In the genomic region with DNA sequence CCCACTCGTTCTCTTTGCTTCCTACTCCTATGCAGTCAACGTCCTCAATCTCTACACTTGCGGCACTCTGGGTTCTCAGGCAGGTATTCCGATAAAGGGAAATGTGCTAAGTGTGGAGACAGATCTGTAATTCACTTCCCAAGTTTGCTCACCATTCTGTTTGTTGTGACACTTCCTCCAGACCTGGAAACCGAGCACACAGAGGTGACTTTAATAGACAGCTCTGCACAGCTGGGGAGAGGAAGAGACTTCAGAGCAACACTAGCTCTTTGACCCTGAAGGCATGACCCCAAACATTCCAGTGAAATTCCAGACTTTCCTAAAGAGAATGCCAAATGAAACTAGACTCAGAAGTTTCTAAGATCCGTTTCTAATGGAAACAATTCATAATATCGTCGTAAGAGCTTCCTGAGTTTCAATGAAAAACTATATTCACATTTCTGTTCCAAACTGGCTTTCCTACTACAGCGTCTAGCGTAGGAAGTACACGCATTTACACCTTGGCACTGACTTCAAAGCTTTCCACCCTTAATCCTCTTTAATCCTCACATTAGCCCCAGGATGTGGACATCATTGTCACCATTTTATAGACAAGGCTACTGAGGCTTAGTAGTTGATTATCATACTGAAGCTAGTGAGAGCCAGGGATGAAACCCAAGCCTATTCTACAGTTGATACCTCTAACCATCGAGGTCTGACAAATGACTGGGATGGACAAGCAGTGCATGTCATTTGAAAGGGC, we compare ENCODE assay signal across 8 mouse cellular contexts. TPM values are rescaled to one million over a fixed set of nuclear protein-coding genes. Genes with fewer than 3 reads are reported as not detected.
DNase-seq lines count a peak whose midpoint lies in the region; ATAC-seq and TF ChIP-seq lines count a peak whose summit lies in the region.
"Had no signal": no experiment of that assay in that cellular context is flagged by ENCODE, and none has a peak within 500 bp of the region (broad histone marks: within the 10 kb centered on the region; RNA-seq: fewer than 3 reads in every experiment).

No protein-coding gene starts in this region.

- no peaks in the 10 kb centered on the region for H3K27me3 ChIP-seq in lung, postnatal 0 days (replicated peaks; ENCODE audit: insufficient read depth, low read length)
- H3K27me3 ChIP-seq in embryonic facial prominence, embryonic 10.5 days (replicated peaks; ENCODE audit: low read depth, poor library complexity, severe bottlenecking), result no peaks in the 10 kb centered on the region
- no peaks in the 10 kb centered on the region for H3K27me3 ChIP-seq in kidney, embryonic 16.5 days (ENCODE audit: insufficient read depth, low read length)
- H3K27me3 ChIP-seq: hindbrain, embryonic 15.5 days had no signal

- no peak overlapping the region for H3K9ac ChIP-seq in lung, postnatal 0 days (replicated peaks; ENCODE audit: low read depth)
- no peak overlapping the region for H3K9ac ChIP-seq in kidney, embryonic 16.5 days (replicated peaks; ENCODE audit: low read length)
- H3K9ac ChIP-seq: hindbrain, embryonic 15.5 days had no signal

- no peaks in the 10 kb centered on the region for H3K36me3 ChIP-seq in lung, postnatal 0 days (ENCODE audit: insufficient read depth, low read length)
- no peaks in the 10 kb centered on the region for H3K36me3 ChIP-seq in embryonic facial prominence, embryonic 10.5 days (replicated peaks)
- H3K36me3 ChIP-seq in kidney, embryonic 16.5 days (ENCODE audit: insufficient read depth, low read length), result no peaks in the 10 kb centered on the region
- H3K36me3 ChIP-seq: hindbrain, embryonic 15.5 days had no signal

- H3K4me1 ChIP-seq in lung, postnatal 0 days (ENCODE audit: insufficient read depth, low read depth, low read length), result peaks cover 3% of the 10 kb centered on the region
- H3K4me1 ChIP-seq in lung, adult 2 months (ENCODE audit: control insufficient read depth, insufficient read depth, low read length), result peaks cover 14% of the 10 kb centered on the region
- H3K4me1 ChIP-seq in embryonic facial prominence, embryonic 10.5 days, result peaks cover 54% of the 10 kb centered on the region
- peaks cover 22% of the 10 kb centered on the region for H3K4me1 ChIP-seq in kidney, embryonic 16.5 days (ENCODE audit: insufficient read depth, low read length)

- H3K4me2 ChIP-seq in lung, postnatal 0 days (replicated peaks; ENCODE audit: low read depth, low read length), result no peak overlapping the region
- no peak overlapping the region for H3K4me2 ChIP-seq in kidney, embryonic 16.5 days (replicated peaks; ENCODE audit: low read depth, low read length)
- H3K4me2 ChIP-seq: hindbrain, embryonic 15.5 days had no signal

- no peak for TF ChIP-seq EP300 in lung, postnatal 0 days (IDR thresholded peaks at IDR 0.05)

- 30% methylated on average over 12 of the region's 12 CpGs for WGBS in lung, postnatal 0 days
- WGBS in lung, adult 2 months, result 29% methylated on average over 12 of the region's 12 CpGs
- 31% methylated on average over 12 of the region's 12 CpGs for WGBS in embryonic facial prominence, embryonic 10.5 days
- WGBS in kidney, embryonic 16.5 days, result 50% methylated on average over 12 of the region's 12 CpGs

- H3K4me3 ChIP-seq in lung, postnatal 0 days (ENCODE audit: low read depth, low read length), result no peak overlapping the region
- no peak overlapping the region for H3K4me3 ChIP-seq in lung, adult 2 months (replicated peaks; ENCODE audit: extremely low read depth, low read depth, low read length)
- H3K4me3 ChIP-seq in embryonic facial prominence, embryonic 10.5 days, result 0 out of 2 replicates have a peak overlapping the region, but pooled peaks have one; percentile 6
- H3K4me3 ChIP-seq in kidney, embryonic 16.5 days (ENCODE audit: low read length), result no peak overlapping the region
- H3K4me3 ChIP-seq: hindbrain, embryonic 15.5 days had no signal

- no peak overlapping the region for H3K27ac ChIP-seq in lung, postnatal 0 days (ENCODE audit: low read length)
- 0 out of 2 replicates have a peak overlapping the region, but pooled peaks have one; percentile 48 for H3K27ac ChIP-seq in embryonic facial prominence, embryonic 10.5 days (replicated peaks)
- 0 out of 2 replicates have a peak overlapping the region, but pooled peaks have one; percentile 54 for H3K27ac ChIP-seq in kidney, embryonic 16.5 days (ENCODE audit: low read length)
- H3K27ac ChIP-seq: hindbrain, embryonic 15.5 days had no signal

- peak; percentile 39 for DNase-seq in lung, postnatal 0 days (ENCODE audit: low spot score)
- no peak for DNase-seq in lung, adult 2 months
- peak; percentile 24 for DNase-seq in embryonic facial prominence, embryonic 10.5 days (ENCODE audit: low spot score)
- DNase-seq in layer of hippocampus, postnatal 14 days (ENCODE audit: low spot score in 2 of 2), result no peak
- no peak for DNase-seq in gastrocnemius, postnatal 25 days

- no peaks in the 10 kb centered on the region for H3K9me3 ChIP-seq in lung, postnatal 0 days (ENCODE audit: low read length)
- H3K9me3 ChIP-seq in embryonic facial prominence, embryonic 10.5 days, result no peaks in the 10 kb centered on the region
- no peaks in the 10 kb centered on the region for H3K9me3 ChIP-seq in kidney, embryonic 16.5 days (ENCODE audit: low read length)
- H3K9me3 ChIP-seq: hindbrain, embryonic 15.5 days had no signal

- no peak for TF ChIP-seq CTCF in lung, postnatal 0 days (IDR thresholded peaks at IDR 0.05)
- no peak for TF ChIP-seq CTCF in lung, adult 2 months (IDR thresholded peaks at IDR 0.05; ENCODE audit: insufficient read depth, low read length)

- no peak for ATAC-seq in lung, postnatal 0 days
- ATAC-seq in kidney, embryonic 16.5 days (ENCODE audit: low FRiP score, low TSS enrichment), result peak; percentile 57; the same call in 1 of the 2 replicates
- 0 out of 2 replicates have a peak, but pooled peaks have one; percentile 11 for ATAC-seq in neutrophil, adult 5-6 weeks (ENCODE audit: extremely low read depth, insufficient number of reproducible peaks, low FRiP score, poor library complexity, severe bottlenecking)

- TF ChIP-seq POLR2A in lung, adult 2 months (IDR thresholded peaks at IDR 0.05; ENCODE audit: borderline replicate concordance, extremely low read depth, low read depth, low read length), result no peak

RNA-seq across cellular contexts. Expression of gene Trak2, which starts 11.9 kb away (rescaled TPM):
- 10.1 and 12.3 TPM in 2 replicates for polyA plus RNA-seq in lung, postnatal 0 days (2015; fragmentation: Nextera tagmentation; extraction: Ambion mirVana)
- polyA plus RNA-seq in lung, adult 2 months (2012; rRNA removed), result 33.8 and 39.2 TPM in 2 replicates
- polyA plus RNA-seq in embryonic facial prominence, embryonic 10.5 days (2016; fragmentation: Nextera tagmentation; extraction: Ambion mirVana), result 9.5 and 9.9 TPM in 2 replicates
- 17.3 and 19.4 TPM in 2 replicates for polyA plus RNA-seq in kidney, embryonic 16.5 days (2015; fragmentation: Nextera tagmentation; extraction: Ambion mirVana)
- total RNA-seq in neutrophil, adult 5-6 weeks (2017), result 61.7 and 72.7 TPM in 2 replicates
- 100 to 1,000 TPM; 201 to 209 TPM for total RNA-seq in layer of hippocampus, postnatal 14 days (2021)
- 10 to 100 TPM; 76.4 to 87.9 TPM for total RNA-seq in gastrocnemius, postnatal 25 days (2021)

RNA-seq across cellular contexts. Expression of gene Stradb, which starts 12.0 kb away (rescaled TPM):
- 19.8 and 21.6 TPM in 2 replicates for polyA plus RNA-seq in lung, postnatal 0 days (2015; fragmentation: Nextera tagmentation; extraction: Ambion mirVana)
- 6.5 and 8.9 TPM in 2 replicates for polyA plus RNA-seq in lung, adult 2 months (2012; rRNA removed)
- polyA plus RNA-seq in embryonic facial prominence, embryonic 10.5 days (2016; fragmentation: Nextera tagmentation; extraction: Ambion mirVana), result 27.2 and 27.7 TPM in 2 replicates
- polyA plus RNA-seq in kidney, embryonic 16.5 days (2015; fragmentation: Nextera tagmentation; extraction: Ambion mirVana), result 29.0 and 29.6 TPM in 2 replicates
- total RNA-seq in neutrophil, adult 5-6 weeks (2017), result 18.3 and 18.7 TPM in 2 replicates
- total RNA-seq in layer of hippocampus, postnatal 14 days (2021), result 10 to 100 TPM; 49.3 to 60.8 TPM
- 100 to 1,000 TPM; 116 to 123 TPM for total RNA-seq in gastrocnemius, postnatal 25 days (2021)

Comparison
In these comparisons a context has a peak if more than half of its experiments do, and no peak if none do; other contexts are left out.
1. DNase-seq: peak in lung, postnatal 0 days (single experiment) and embryonic facial prominence, embryonic 10.5 days (single experiment); none in lung, adult 2 months (single experiment), layer of hippocampus, postnatal 14 days (0 of 2) and gastrocnemius, postnatal 25 days (single experiment).